Mouse (Mus musculus): ENCODE measurements around the gene Bola1.
"Not testable (repeated sequence)": the region's sequence is repeated elsewhere in the genome, so short reads cannot be mapped to it uniquely, and the experiment has no call there.

Bola1 gene

DNA sequence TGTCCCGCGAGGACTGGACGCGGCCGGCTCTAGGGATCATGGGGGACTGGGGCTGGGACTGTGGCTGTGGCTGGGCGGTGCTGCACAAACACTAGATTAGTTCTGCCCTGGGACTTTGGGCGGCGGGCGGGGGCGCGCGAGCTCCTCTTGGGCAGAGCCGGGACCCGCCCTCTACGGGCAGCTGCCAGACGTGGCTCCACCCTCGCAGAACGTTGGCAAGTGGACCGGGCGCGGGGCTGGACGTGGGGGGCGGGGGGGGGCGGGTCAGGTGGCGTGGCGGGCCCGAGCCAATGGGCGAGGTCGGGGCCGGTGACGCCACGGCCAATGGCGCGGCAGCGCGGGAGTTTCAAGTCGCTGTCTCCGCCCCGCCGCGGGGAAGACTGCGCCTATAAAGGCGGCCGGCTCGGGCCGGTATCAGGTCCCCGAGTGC, 26.9 kb upstream of the Bola1 start, which contains the start of gene Hist2h3c1:
Gene Hist2h3c1, plus strand, starts transcription at position 259 of the 430 bp plus-strand sequence.
- not testable (repeated sequence) for DNase-seq

DNA sequence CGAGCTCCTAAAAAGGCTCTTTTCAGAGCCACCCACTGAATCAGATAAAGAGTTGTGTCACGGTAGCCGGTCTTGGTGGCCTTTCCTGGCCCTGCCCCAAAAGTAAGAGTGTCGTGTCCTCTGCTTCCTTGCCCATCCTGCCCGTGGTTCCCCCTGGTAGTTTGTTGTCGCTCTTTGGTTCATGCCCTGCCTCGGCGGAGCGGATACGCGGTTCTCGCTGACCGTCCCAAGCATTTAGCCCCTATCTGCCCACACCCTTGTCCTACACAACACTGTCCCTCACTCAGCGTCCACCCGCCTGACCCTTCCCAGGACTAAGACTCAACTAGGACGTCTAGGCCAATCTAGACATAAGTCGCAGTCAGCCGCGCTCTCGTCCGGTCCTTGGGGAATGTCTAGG, 26.5 kb upstream of the Bola1 start:
- not testable (repeated sequence) for DNase-seq

DNA sequence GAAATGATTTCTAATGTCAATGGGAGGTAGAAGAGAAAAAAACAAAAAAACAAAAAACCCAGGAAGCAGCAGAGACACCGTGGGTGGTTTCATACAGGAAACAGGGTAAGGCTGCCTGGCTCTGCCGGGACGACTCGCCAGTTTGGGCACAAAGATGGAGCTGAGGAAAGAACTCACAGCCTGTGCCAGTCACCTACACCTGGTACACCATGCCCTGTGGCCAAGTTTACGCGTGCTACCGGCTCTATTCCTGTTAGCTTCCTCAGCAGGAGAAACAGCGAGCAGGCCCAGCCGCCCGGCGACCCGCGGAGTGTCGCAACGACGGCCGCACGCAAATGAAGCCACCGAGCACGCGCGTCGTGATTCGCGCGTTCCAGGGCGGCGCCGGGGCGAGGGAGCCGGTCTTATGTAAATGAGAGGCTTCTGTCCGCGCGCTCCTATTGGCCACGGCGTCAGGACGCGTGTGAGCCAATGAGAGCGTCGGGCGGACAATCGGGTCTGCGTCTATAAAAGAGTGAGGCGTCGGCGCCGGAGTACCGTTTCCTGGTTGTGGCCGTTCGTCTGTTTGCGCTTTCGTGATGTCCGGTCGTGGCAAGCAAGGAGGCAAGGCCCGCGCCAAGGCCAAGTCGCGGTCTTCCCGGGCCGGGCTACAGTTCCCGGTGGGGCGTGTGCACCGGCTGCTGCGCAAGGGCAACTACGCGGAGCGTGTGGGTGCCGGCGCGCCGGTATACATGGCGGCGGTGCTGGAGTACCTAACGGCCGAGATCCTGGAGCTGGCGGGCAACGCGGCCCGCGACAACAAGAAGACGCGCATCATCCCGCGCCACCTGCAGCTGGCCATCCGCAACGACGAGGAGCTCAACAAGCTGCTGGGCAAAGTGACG, 25.7 kb upstream of the Bola1 start, which contains the start of gene Hist2h2aa1:
Gene Hist2h2aa1, plus strand, starts transcription at position 495 of the 884 bp plus-strand sequence.
- peak; percentile 89 for DNase-seq

DNA sequence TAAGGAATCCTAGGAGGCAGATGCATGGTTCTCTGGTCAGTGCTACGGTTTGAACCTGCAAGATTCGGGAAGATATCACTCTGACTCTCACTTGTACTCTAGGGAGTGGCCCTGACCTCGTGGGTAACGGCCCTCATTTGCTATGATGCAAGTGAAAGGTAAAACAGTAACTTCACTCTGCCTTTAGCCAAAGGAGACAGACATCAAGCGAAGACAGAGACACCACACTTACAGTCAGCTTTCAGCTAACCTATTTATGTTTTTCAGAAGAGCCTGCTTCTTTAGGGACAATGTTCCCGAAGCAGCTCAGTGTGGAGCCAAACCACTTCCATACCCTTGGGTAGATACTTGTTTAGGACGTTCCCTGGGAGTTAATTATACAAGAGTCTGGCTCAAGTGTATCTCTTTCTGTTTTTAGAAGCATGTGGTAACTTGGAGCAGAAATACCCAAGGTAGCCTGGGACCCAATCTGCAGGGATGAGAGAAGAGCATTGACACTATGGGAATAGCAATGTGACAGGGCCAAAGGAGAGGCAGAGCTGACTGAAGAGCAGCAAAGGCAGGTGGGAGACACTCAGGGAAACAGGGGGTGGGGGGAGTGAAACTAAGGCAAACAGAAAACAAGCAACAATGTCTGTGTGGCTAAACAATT, 24.5 kb upstream of the Bola1 start:
- peak; percentile 15 for DNase-seq

DNA sequence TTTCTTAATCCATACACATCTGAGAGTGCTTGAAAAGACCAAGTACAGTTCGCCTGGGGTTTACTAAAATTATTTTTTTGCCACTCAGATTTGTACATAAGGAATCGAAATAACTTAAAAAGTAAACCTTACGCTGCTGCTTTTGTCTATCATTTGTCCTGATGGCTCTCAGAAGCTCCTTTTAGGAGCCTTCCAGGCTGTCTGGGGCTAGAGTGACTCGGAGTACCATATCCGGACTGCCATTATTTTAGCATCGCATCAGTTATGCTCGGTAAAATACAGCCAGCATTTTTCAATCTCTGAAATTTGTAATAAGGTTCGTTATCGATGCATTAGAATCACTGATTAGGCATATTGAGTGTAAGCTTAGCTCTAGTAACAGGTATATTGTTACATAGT, 21.3 kb upstream of the Bola1 start:
- no peak for DNase-seq

DNA sequence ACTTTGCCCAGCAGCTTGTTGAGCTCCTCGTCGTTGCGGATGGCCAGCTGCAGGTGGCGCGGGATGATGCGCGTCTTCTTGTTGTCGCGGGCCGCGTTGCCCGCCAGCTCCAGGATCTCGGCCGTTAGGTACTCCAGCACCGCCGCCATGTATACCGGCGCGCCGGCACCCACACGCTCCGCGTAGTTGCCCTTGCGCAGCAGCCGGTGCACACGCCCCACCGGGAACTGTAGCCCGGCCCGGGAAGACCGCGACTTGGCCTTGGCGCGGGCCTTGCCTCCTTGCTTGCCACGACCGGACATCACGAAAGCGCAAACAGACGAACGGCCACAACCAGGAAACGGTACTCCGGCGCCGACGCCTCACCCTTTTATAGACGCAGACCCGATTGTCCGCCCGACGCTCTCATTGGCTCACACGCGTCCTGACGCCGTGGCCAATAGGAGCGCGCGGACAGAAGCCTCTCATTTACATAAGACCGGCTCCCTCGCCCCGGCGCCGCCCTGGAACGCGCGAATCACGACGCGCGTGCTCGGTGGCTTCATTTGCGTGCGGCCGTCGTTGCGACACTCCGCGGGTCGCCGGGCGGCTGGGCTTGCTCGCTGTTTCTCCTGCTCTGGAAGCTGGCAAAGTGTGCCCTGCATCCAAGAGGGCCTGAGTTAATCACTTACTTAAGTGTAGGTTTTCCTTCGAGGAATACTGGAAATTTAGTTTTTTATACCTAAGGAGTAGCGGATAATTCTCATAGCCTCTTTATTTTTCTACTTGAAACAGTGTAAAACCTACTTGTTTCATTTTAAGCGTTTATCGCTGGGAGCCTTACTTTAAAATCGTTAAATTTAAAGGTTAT, 20.7 kb upstream of the Bola1 start, which contains the start of gene Hist2h2aa2:
Gene Hist2h2aa2, minus strand, starts transcription at position 328 of the 850 bp plus-strand sequence.
- DNase-seq = peak; percentile 98

DNA sequence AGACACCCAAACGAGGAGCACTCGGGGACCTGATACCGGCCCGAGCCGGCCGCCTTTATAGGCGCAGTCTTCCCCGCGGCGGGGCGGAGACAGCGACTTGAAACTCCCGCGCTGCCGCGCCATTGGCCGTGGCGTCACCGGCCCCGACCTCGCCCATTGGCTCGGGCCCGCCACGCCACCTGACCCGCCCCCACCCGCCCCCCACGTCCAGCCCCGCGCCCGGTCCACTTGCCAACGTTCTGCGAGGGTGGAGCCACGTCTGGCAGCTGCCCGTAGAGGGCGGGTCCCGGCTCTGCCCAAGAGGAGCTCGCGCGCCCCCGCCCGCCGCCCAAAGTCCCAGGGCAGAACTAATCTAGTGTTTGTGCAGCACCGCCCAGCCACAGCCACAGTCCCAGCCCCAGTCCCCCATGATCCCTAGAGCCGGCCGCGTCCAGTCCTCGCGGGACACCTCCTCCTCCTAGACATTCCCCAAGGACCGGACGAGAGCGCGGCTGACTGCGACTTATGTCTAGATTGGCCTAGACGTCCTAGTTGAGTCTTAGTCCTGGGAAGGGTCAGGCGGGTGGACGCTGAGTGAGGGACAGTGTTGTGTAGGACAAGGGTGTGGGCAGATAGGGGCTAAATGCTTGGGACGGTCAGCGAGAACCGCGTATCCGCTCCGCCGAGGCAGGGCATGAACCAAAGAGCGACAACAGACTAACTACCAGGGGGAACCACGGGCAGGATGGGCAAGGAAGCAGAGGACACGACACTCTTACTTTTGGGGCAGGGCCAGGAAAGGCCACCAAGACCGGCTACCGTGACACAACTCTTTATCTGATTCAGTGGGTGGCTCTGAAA, 19.7 kb upstream of the Bola1 start, which contains the start of gene Hist2h3c2:
Gene Hist2h3c2, minus strand, starts transcription at position 174 of the 840 bp plus-strand sequence.
- peak; percentile 53 for DNase-seq

DNA sequence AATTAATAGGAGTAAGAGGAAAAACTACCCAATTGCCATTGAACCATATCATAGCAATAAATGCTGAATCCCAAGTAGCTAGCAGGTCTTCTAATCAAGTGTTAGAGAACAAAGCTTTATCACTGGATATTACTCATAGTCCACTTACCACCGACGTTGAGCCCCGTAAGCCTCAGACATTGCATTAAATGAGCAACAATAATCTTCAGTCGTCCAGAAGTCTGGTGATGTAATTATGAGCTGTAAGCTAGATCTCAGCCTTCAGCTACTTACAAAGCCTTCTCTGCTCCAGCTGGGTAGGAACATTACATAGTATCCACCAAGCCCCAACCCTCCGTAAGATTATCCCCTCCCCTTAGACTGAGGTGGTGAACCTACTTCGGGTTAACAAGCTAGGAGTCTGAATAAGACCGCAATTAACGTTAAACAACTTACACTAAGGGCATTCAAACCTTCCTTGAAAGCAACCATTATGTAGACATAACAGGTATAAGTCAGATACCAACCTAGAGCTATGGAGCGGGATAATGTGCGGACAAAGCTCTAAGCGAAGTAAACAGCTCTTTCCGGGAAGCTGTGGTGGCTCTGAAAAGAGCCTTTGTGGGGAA, 18.5 kb upstream of the Bola1 start:
- DNase-seq = no peak

DNA sequence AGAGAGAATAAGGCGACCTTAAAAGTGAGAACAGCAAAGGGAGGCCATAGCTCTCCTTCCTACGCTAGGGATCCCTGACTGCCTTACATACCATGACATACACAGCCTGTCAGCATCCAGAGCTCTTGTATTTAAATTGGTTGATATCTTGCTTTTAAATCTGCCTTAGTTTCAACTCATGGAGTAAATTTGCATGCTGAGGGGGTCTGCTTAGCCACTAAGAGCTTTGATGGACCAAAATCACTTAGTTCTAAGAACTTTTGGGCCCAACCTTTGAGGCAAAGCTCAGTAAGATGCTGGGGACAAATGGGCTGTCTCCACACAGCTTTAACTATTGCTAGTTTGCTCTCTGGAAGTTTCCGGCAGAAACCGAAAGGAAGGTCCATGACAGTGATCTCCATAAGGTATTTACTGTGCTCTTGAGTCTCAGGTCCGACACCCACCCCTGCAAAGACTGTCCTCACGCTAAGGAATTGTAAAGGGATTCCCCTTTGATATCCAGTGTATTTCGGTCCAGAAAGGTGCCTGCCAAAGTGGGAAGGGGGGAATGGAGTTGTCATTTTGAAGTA, 17.9 kb upstream of the Bola1 start:
- no peak for DNase-seq

DNA sequence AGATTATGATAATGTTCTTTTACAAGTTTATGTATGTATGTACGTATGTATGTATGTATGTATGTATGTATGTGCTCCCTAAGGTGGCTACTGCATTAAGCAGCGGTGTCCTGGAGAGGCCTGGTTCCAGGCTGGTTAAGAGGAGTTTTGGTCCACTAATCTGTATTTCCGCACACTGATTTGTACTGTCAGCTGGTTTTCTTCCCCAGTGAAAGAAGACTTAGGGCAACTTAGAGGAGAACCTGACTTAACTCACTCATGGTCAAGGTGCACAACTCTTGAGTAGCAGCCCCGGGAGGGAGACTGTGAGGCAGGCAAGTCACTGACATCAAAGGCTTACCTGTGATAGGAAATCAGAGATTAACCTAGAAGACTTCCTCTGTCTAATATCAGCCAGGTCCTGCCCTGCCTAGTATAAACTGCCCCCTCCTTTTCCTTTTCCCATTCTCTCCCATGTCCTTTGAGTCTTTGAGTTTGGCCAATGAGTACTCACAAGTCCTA, 17.4 kb upstream of the Bola1 start:
- DNase-seq = no peak

DNA sequence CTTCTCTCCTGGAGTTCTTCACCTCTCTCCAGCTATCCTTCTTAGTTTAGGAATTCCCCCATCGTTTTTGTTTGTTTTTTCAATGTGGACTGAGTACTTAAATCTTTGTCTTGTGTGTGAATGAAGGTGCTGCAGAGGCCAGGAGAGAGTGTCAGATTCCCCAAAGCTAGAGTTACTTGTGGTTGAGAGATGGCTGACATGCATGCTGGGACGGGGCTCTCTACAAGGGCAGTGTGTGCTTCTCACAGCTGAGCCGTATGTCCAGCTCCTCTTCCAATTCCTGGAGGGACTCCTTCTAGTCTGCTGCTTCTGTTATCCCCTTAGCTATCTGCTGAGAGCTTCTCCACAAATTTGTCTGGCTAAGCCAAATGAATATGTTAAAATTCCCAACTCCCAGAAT, 16.3 kb upstream of the Bola1 start:
- no peak for DNase-seq

DNA sequence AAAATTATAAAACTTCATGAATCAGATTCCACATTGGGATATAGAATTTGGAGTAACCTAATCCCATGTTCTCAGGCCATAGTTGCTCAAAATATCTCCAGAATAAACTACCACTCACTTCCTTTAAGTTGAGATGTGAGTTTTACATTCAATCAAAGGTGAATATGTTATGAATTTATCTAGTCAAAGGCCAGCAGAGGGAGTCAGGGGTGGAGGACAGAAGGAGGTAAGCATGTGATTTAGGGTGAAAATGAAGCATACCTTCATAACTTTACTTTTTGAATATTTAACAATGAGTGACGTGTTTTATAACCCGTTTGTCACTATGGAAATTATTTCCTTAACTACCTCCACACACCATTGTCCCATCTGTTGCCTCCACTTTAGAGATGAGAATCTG, 15.4 kb upstream of the Bola1 start:
- DNase-seq = no peak

DNA sequence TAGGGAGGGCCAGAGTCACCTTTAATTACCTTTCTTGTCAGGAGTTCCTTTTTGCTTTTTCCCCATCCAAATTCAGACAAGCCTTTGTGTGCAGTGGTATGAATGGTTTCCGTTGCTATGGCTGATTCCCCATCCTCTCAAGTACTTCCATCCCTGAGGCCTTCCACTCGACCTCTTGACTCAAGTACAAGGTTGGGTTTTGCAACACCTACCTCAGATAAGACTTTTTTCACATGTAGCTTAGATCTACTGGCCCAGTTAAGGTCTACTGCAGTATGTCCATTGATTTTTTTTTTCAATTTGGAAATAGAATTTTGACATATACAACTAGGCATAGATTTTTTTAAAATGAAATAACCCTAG, 12.2 kb upstream of the Bola1 start:
- no peak for DNase-seq

DNA sequence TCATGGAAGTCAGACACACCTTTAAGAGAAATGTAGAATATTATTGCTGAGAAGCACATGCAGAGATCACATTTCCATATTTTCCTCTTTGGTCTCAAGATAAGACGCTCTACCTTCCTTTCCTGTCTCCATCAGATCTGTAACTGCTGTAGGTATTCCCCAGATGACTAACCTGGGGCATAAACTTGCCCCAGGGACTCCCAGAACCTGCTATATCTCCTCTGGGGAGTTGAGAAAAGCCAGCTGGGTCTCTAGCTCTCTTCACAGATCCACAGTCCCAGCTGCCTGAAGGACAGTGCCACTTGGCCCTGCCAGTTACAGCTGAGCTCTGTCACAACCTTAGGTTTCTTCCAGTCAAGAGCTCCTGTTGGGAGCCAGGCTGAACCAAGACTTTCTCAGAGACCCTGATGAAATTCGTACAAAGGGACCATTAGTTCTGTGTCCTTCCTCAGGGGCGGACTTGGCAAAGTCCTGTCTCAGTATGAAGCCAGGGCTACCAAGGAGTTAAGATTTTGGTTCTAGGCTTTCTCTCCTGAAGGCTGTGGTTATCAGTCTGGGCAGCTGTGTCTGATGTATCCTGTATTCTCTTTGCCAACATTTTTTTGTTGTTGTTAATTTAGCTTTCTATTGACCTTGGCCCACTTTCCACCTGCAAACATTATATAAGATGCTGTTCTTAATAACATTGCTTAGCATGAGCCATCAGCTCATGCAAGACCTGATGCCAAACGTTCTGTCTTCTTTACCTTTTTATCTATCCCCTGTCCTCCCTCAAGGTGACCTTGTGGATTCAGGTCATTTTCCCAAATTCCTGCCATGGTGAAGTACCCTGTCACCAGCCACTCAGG, 11.6 kb upstream of the Bola1 start:
- DNase-seq = no peak

DNA sequence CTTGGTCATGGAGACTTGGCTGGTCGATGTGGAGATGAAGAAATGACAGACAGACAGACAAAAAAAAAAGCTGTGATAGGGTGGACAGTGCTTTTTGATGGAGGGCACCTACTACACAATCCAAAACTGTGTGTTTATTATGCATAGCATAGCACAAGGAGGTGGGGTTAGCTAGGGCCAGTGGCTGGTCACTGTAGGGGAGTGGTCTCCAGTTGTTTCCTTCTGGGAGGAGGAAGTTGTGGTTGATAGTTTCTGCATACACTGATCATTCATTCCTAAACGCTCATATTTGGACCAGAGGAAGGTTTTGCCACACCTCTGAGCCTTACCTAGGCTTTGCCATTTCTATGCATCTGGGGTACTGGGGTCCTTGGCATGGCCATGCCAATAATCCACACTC, 10.9 kb upstream of the Bola1 start:
- no peak for DNase-seq

DNA sequence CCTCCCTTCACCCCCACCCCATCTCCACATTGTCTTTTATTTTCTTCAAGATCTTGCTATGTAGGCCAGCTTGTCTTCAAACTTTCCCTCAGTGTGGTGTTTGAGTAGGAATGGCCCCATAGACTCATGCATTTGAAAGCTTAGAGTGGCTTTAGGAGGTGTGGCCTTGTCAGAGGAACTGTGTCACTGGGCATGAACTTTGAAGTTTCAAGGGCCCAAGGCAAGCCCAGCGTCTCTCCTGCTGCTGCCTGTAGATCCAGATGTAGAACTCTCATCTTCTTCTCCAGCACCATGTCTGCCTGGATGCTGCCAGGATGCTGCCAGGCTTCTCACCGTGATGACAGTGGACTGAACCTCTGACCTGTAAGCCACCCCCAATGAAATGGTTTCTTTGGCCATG, 9.3 kb upstream of the Bola1 start:
- DNase-seq = no peak

DNA sequence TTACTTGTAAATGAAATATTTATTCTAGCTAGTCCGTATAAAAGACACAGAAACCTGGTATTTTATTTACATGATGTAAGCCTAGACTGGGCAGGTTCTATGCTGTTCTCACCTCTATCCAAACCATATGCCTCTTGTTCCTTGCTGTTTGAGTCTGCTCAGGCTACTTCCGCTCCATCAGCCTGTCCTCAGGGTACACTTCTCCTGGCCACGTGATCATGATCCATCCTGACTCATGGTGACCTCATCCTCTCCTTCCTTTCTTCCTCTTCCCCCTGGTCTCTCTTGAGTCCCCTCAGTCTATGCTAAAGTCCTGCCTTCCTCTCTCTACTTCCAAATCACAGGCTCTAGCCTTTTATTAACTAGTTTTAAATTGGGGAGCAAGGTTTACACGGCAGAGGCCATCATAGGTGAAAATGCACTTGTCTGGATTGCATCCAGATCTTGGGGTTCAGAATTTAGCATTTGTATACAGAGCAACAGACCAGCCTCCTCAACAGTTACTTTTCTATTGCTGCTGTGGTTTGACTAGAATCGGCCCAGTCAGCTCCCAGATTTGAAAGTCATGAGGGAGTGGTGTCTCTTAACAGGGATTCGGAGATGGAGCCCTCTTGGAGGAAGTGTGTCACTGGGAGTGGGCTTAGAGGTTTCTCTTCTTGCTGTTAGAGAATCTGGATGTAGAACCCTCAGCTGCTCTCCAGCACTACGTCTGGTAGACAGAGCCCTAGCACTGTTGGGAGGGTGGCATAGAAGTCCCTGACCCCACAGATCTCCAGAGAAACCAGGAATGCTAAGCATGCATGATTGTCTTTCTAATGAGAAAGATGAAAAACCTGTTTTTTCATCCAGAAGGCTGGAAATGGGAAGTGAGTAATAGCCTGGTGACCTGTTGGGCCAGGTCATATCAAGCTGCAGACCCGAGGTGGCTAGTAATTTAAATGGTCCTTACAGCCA, 7.5 kb upstream of the Bola1 start:
- DNase-seq = no peak

DNA sequence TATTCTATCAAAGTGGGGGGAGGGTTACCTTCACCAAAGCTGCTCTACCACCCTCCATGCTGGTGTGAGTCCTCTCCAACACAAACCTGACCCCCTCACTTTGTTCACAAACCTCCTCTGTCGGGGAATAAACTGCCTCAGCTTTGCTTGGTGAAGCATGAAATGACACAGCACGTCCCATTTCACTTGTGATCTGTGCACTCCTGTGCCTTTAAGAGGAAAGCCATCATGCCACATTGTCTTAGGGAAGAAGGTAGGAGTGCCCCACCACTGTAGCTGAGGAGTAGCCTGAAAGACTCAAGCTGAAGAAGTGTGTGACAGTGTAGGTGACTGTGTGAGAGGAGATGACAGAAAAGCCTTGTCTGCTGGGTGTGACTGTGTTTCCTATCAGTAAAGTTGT, 5.9 kb upstream of the Bola1 start:
- no peak for DNase-seq

DNA sequence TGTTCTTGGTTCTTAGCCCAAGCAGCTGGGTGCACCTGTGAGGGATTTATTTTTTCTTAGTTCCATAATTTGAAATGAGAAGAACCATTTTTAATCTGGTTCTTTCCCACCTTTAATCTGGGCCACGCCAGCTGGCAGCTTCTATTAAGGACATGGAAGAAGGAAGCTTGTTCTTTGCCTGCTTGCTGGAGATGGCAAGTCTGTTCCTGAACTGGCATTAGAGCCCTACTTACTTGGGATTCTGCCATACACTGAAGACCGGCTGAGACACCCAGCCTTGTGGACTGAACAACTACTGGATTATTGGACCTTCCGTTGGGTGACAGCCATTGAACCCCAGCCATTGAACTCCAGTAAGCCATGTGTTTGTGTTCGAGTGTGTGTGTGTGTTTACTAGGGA, 3.3 kb upstream of the Bola1 start:
- DNase-seq = no peak

Data from kidney, adult 18-20 months (tissue).